Comparison of ENCODE assay signal across 8 mouse cellular contexts in the genomic region with DNA sequence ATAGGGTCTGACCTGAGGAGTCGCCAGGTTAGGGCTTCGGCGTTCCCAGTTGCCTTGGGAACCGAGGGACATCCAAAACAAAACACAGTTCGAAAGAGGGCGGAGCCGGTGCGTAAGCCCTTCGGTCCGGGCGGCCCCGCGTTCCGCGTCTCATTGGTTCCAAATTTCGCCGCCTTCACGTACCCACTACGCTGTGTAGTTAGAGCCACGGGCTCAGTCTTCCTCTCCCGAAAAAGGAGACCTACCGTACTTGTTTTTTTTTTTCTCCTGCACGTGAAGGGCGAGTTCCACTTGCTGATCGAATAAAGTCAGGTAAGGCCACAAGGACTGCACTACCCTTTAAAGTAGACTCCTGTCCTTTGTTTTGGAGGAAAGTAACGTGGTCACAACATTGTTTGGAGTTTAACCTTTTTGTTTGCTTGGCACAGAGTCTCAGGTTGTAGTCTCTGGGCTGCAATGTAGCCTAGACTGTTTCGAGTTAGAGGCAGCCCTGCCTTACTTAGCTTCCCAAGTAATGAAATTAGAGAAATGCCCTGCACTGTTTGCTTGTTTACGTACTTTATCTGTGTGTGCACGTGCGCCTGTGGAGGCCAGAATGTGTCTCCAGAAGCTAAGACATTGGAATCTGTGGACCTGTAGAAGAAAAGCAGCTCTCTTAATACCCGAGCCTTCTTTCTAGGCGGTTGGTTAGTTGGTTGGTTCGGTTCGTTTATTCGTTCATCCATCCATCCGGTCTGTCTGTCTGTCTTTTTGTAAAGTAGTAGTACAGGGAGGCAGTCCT. TPM values are rescaled to one million over a fixed set of nuclear protein-coding genes. Genes with fewer than 3 reads are reported as not detected.
DNase-seq lines count a peak whose midpoint lies in the region; ATAC-seq lines count a peak whose summit lies in the region.

No protein-coding gene starts in this region.

- peak; percentile 88 for DNase-seq in WW6 (ENCODE audit: low read depth, low spot score)
- peak; percentile 73 to 74 for DNase-seq in cerebellum, postnatal 36 days
- DNase-seq in frontal cortex, postnatal 36 days (ENCODE audit: low spot score in 2 of 2): peak; percentile 69 to 83
- DNase-seq in left cerebral cortex, adult 11 months (ENCODE audit: low spot score): peak; percentile 54
- DNase-seq in lung, postnatal 36 days: peak; percentile 92
- DNase-seq in retina, embryonic 14.5 days (ENCODE audit: low spot score): peak; percentile 81
- peak; percentile 78 to 80 for DNase-seq in thymus, postnatal 36 days

- no peak overlapping the region for H3K27ac ChIP-seq in hindbrain, embryonic 15.5 days (replicated peaks)

- H3K36me3 ChIP-seq in hindbrain, embryonic 15.5 days: no peaks in the 10 kb centered on the region

- 9% methylated on average over 36 of the region's 36 CpGs for WGBS in hindbrain, embryonic 15.5 days

- peaks cover 7% of the 10 kb centered on the region; the same call in 1 of the 2 replicates for H3K4me1 ChIP-seq in hindbrain, embryonic 15.5 days (replicated peaks)

- H3K4me2 ChIP-seq in hindbrain, embryonic 15.5 days: peak overlapping the region; percentile 62

- ATAC-seq in hindbrain, embryonic 15.5 days (ENCODE audit: low FRiP score, low read depth): peak; percentile 94

- H3K9me3 ChIP-seq in hindbrain, embryonic 15.5 days: no peaks in the 10 kb centered on the region

- no peaks in the 10 kb centered on the region for H3K27me3 ChIP-seq in hindbrain, embryonic 15.5 days

- H3K4me3 ChIP-seq in hindbrain, embryonic 15.5 days: peak overlapping the region; percentile 48

- peak overlapping the region; percentile 39 for H3K9ac ChIP-seq in hindbrain, embryonic 15.5 days

RNA-seq across cellular contexts. Expression of a gene that starts 1.9 kb away (rescaled TPM):
- 7.3 and 8.2 TPM in 2 replicates for polyA plus RNA-seq in hindbrain, embryonic 15.5 days (2015; fragmentation: Nextera tagmentation; extraction: Ambion mirVana)

RNA-seq across cellular contexts. Expression of a gene that starts 11.6 kb away (rescaled TPM):
- polyA plus RNA-seq in hindbrain, embryonic 15.5 days (2015; fragmentation: Nextera tagmentation; extraction: Ambion mirVana): not detected in 2 replicates

RNA-seq across cellular contexts. Expression of a gene that starts 40.1 kb away (rescaled TPM):
- polyA plus RNA-seq in hindbrain, embryonic 15.5 days (2015; fragmentation: Nextera tagmentation; extraction: Ambion mirVana): 12.0 and 12.8 TPM in 2 replicates

RNA-seq across cellular contexts. Expression of a gene that starts 46.9 kb away (rescaled TPM):
- 99.8 and 101 TPM in 2 replicates for polyA plus RNA-seq in hindbrain, embryonic 15.5 days (2015; fragmentation: Nextera tagmentation; extraction: Ambion mirVana)
